Mouse (Mus musculus): ENCODE results near the gene 4930595D18Rik.

DNA sequence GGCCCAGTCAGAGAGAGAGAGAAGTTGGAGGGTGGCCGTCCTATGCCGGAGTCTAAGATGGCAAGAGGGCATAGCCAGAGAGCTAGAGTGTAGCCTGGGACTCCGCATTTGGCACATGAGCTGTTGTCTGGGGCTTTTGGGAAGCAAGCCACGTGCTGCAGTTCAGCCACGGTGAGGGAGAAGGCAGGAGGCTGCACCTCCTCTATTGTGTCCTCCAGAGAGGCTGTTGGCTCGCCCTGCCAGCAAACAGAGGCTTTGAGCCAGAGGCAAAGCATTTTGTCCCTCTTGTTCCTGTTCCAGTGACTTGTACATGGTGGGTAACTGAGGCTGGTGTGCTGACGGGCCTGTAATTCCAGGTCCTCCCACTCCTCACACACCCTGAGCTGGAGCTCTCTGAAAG is 50.1 kb downstream of the 4930595D18Rik start:
- TF ChIP-seq CTCF (IDR thresholded peaks at IDR 0.05; ENCODE audit: extremely low read depth, insufficient read depth, low read length), result no peak
- TF ChIP-seq POLR2A (IDR thresholded peaks at IDR 0.05; ENCODE audit: extremely low read depth, insufficient read depth, low read length), result no peak

All from cortical plate, adult 2 months (tissue).